Mouse (Mus musculus) small intestine, adult 2 months (tissue): ENCODE data around the gene Nedd9.

Source experiments
- CTCF ChIP-seq: fragments of 200-500 bp; IDR thresholded peaks from 2 replicates; pipeline ENCODE4 v1.5.1; 2012; ENCODE audit warnings: low read depth, mild to moderate bottlenecking, control low read depth, inconsistent platforms, low read length, moderate library complexity, mixed read lengths; ENCODE audit not compliant: insufficient replicate concordance, insufficient read length; ENCODE audit errors: extremely low read depth
- POLR2A ChIP-seq: fragments of 200-500 bp; IDR thresholded peaks from 2 replicates; pipeline ENCODE4 v1.6.1; 2012; ENCODE audit warnings: low read depth, mild to moderate bottlenecking, control low read depth, inconsistent platforms, low read length, moderate library complexity

DNA sequence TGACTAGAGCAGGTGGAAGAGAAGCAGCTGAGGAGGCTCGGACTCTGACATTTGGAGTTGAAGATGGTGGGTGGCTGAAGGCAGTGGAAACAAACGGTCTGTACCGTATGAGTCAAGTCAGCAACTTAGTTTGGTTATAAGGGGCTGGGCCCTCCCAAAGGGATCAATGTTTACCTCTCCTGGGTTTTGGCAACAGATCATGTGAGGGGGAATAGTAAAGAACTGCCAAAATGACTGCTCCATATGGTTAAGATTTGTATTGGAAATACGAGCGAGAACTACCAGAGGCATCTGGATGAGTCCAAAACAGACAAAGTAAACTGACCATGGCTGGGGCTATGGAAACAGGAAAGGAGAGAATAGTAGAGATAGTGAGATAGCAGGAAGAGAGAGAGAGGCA, 64.6 kb downstream of the Nedd9 start:
- no peak for TF ChIP-seq CTCF
- TF ChIP-seq POLR2A, result no peak
